Mouse (Mus musculus): Measurements from ENCODE around the gene Slamf8.

DNA sequence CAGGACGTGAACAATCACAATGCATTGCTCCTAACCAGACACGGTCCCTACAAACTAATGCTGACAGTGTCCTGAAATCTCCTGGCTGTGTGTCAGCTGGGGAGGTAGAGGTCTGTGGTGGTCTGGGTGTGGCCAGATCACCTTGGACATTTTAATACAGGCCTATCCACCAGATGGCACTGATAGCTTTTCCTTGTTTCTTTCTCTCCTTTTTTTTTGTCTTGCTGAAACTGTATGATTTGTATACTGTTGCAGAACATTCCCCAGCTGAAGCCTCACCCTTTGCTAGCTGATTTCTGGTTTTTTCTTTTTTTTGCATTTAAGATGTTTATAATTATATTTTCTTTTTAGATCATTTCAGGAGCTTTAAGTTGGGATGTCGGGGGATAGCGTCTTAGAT lies 47.4 kb upstream of the Slamf8 start:
- TF ChIP-seq CTCF (IDR thresholded peaks at IDR 0.05; ENCODE audit: borderline replicate concordance, control insufficient read depth, extremely low read depth, insufficient read depth, low read length, poor library complexity) (no peak), POLR2A (IDR thresholded peaks at IDR 0.05; ENCODE audit: control insufficient read depth, extremely low read depth, insufficient read depth, low read length, poor library complexity) (no peak)
